Mouse (Mus musculus) hindbrain, embryonic 12.5 days (tissue): Measurements from ENCODE around the gene Reg3g. TPM values are rescaled to one million over a fixed set of nuclear protein-coding genes. Genes with fewer than 3 reads are reported as not detected.
"Not testable (repeated sequence)": the region's sequence is repeated elsewhere in the genome, so short reads cannot be mapped to it uniquely, and the experiment has no call there.

ENCODE experiments used
- ATAC-seq: fragments of 200-750 bp; cut with Nextera tagmentation; 2 replicates; pipeline ENCODE4 v1.8.0; 2017; ENCODE audit warnings: moderate TSS enrichment; ENCODE audit not compliant: low FRiP score
- H3K27ac ChIP-seq: fragments of 300-500 bp; sonication (generic); 2 replicates; pipeline ENCODE4 v1.5.1; 2016; ENCODE audit warnings: mild to moderate bottlenecking
- H3K27me3 ChIP-seq: fragments of 300-500 bp; sonication (generic); 2 replicates; pipeline ENCODE4 v1.6.1; 2016; ENCODE audit warnings: mild to moderate bottlenecking
- H3K36me3 ChIP-seq: fragments of 300-500 bp; sonication (generic); 2 replicates; pipeline ENCODE4 v1.6.1; 2016; ENCODE audit warnings: mild to moderate bottlenecking
- H3K4me1 ChIP-seq: fragments of 300-500 bp; sonication (generic); 2 replicates; pipeline ENCODE4 v1.6.1; 2016
- H3K4me2 ChIP-seq: fragments of 300-500 bp; sonication (generic); replicated peaks from 2 replicates; pipeline ENCODE4 v1.6.1; 2016; ENCODE audit warnings: mild to moderate bottlenecking
- H3K4me3 ChIP-seq: fragments of 300-500 bp; sonication (generic); 2 replicates; pipeline ENCODE4 v1.5.1; 2016; ENCODE audit warnings: mild to moderate bottlenecking
- H3K9ac ChIP-seq: fragments of 300-500 bp; sonication (generic); 2 replicates; pipeline ENCODE4 v1.6.1; 2016; ENCODE audit warnings: mild to moderate bottlenecking, moderate library complexity
- H3K9me3 ChIP-seq: fragments of 300-500 bp; sonication (generic); replicated peaks from 2 replicates; pipeline ENCODE4 v1.6.1; 2016; ENCODE audit warnings: mild to moderate bottlenecking
- WGBS: fragments of 180-500 bp; shearing (Covaris S2); methylation state at CpG from one replicate; pipeline ENCODE4 v1.1.7; 2016; 5-methylcytosine and 5-hydroxymethylcytosine counted together
- polyA plus RNA-seq: library from polyadenylated mRNA; unstranded; fragments of >200 nt; fragmentation: Nextera tagmentation; extraction: Ambion mirVana; gene quantifications from 2 replicates; pipeline ENCODE4 v1.2.1, GENCODE M21; 2016

The Reg3g gene
- polyA plus RNA-seq, 1 experiment from 2014 or later, result not detected

GRCm38 (mm10) chr6:78447202-78447601 is 21.5 kb downstream of the Reg3g start:
- H3K36me3 ChIP-seq, result no peaks in the 10 kb centered on the region
- no peak overlapping the region for H3K27ac ChIP-seq
- no peak overlapping the region for H3K9ac ChIP-seq
- no peak overlapping the region for H3K4me3 ChIP-seq
- no peaks in the 10 kb centered on the region for H3K4me1 ChIP-seq
- no peaks in the 10 kb centered on the region for H3K27me3 ChIP-seq
- WGBS, result 78% methylated on average over 1 of the region's 1 CpGs
- H3K9me3 ChIP-seq, result no peaks in the 10 kb centered on the region
- no peak for ATAC-seq
- H3K4me2 ChIP-seq, result no peak overlapping the region

- no peak for ATAC-seq
- Histone ChIP-seq H3K4me3 (no peak overlapping the region), H3K4me1 (no peaks in the 10 kb centered on the region), H3K4me2 (no peak overlapping the region), H3K27me3 (no peaks in the 10 kb centered on the region), H3K9me3 (no peaks in the 10 kb centered on the region), H3K9ac (no peak overlapping the region), H3K27ac (no peak overlapping the region), H3K36me3 (no peaks in the 10 kb centered on the region)
- 89% methylated on average over 3 of the region's 3 CpGs for WGBS
Measured at GRCm38 (mm10) chr6:78425497-78425896, 43.2 kb downstream of the Reg3g start.

- H3K27ac ChIP-seq, H3K27me3 ChIP-seq, H3K4me3 ChIP-seq, ATAC-seq, H3K4me1 ChIP-seq, H3K9me3 ChIP-seq, H3K9ac ChIP-seq, H3K36me3 ChIP-seq, H3K4me2 ChIP-seq: not testable (repeated sequence)
Measured at GRCm38 (mm10) chr6:78422411-78422810, 46.3 kb downstream of the Reg3g start, which contains the start of gene Reg1. Reg1 (plus strand) TSS chr6:78422711.

Other genes starting within 250 kb of the Reg3g start
- not detected in 2 replicates for gene Reg3b, start 98.2 kb downstream of the Reg3g start, polyA plus RNA-seq
- not detected in 2 replicates for gene Reg3d, start 90.0 kb downstream of the Reg3g start, polyA plus RNA-seq
- not detected in 2 replicates for gene Reg3a, start 88.2 kb downstream of the Reg3g start, polyA plus RNA-seq
- gene Reg2, start 73.2 kb downstream of the Reg3g start, polyA plus RNA-seq, result not detected in 2 replicates
- gene Reg1, start 46.2 kb downstream of the Reg3g start, polyA plus RNA-seq, result not detected in 2 replicates